Mouse (Mus musculus) kidney, embryonic 14.5 days (tissue): Measurements from ENCODE around the gene Tada3. TPM values are rescaled to one million over a fixed set of nuclear protein-coding genes. Genes with fewer than 3 reads are reported as not detected.
A peak's percentile ranks its signal among the peaks of the same experiment; 100 is the strongest.
"Not testable (repeated sequence)": the region's sequence is repeated elsewhere in the genome, so short reads cannot be mapped to it uniquely, and the experiment has no call there.

Source experiments
- ATAC-seq: fragments of 200-750 bp; cut with Nextera tagmentation; 2 replicates; pipeline ENCODE4 v1.8.0; 2017; ENCODE audit warnings: moderate number of reproducible peaks, mild to moderate bottlenecking, moderate TSS enrichment, moderate library complexity; ENCODE audit not compliant: low FRiP score, low TSS enrichment
- H3K27ac ChIP-seq: fragments of 300-500 bp; sonication (generic); 2 replicates; pipeline ENCODE4 v1.5.1; 2014; ENCODE audit warnings: low read depth, mild to moderate bottlenecking, low read length, moderate library complexity, mixed read lengths
- H3K27me3 ChIP-seq: fragments of 300-500 bp; sonication (generic); 2 replicates; pipeline ENCODE4 v1.6.1; 2014; ENCODE audit warnings: mild to moderate bottlenecking, low read length; ENCODE audit not compliant: control insufficient read depth, insufficient read depth
- H3K36me3 ChIP-seq: fragments of 300-500 bp; sonication (generic); 2 replicates; pipeline ENCODE4 v1.6.1; 2014; ENCODE audit warnings: low read length, mixed read lengths; ENCODE audit not compliant: control insufficient read depth, insufficient read depth
- H3K4me1 ChIP-seq: fragments of 300-500 bp; sonication (generic); 2 replicates; pipeline ENCODE4 v1.6.1; 2014; ENCODE audit warnings: low read length, mixed read lengths; ENCODE audit not compliant: control insufficient read depth, insufficient read depth
- H3K4me2 ChIP-seq: fragments of 300-500 bp; sonication (generic); replicated peaks from 2 replicates; pipeline ENCODE4 v1.6.1; 2014; ENCODE audit warnings: low read depth, mild to moderate bottlenecking, low read length
- H3K4me3 ChIP-seq: fragments of 300-500 bp; sonication (generic); 2 replicates; pipeline ENCODE4 v1.5.1; 2014; ENCODE audit warnings: mild to moderate bottlenecking, low read length
- H3K9ac ChIP-seq: fragments of 300-500 bp; sonication (generic); 2 replicates; pipeline ENCODE4 v1.6.1; 2014; ENCODE audit warnings: low read depth, mild to moderate bottlenecking, low read length, moderate library complexity
- H3K9me3 ChIP-seq: fragments of 300-500 bp; sonication (generic); 2 replicates; pipeline ENCODE4 v1.6.1; 2016; ENCODE audit warnings: low read length; ENCODE audit not compliant: control insufficient read depth
- WGBS: fragments of 180-500 bp; shearing (Covaris S2); extraction: QIAGEN DNeasy Blood & Tissue Kit; methylation state at CpG from one replicate; pipeline ENCODE4 v1.1.7; 2014; 5-methylcytosine and 5-hydroxymethylcytosine counted together
- polyA plus RNA-seq: library from polyadenylated mRNA; unstranded; fragments of >200 nt; fragmentation: Nextera tagmentation; extraction: Ambion mirVana; gene quantifications from 2 replicates; pipeline ENCODE4 v1.2.1, GENCODE M21; 2014

Gene Tada3
- polyA plus RNA-seq, 1 experiment from 2014 or later: 65.8 TPM

DNA sequence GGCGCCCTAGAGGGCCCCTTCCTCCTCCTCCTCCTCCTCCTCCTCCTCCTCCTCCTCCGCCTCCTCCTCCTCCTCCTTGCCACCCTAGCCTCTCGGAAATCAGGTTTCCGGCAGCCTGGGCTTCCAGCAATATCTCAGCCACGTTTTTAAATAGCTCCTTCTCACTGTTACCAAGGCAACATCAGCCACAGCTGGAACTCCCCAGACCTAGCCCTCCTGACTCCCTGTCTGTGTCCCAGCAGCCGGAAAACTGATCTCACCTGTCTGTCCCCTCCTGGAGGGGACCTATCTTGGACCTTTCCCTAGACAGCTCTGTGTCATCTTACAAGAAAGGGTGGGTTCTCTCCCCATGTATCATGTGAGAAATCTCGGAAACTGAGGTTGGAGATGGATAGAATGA is 35.4 kb downstream of the Tada3 start:
- 14% methylated on average over 4 of the region's 7 CpGs for WGBS
- H3K4me2 ChIP-seq: peak overlapping the region; percentile 70
- no peak overlapping the region for H3K9ac ChIP-seq
- no peak for ATAC-seq
- peak overlapping the region; percentile 39; the same call in 1 of the 2 replicates for H3K27ac ChIP-seq
- H3K4me1 ChIP-seq: peaks cover 23% of the 10 kb centered on the region
- peaks cover 32% of the 10 kb centered on the region for H3K36me3 ChIP-seq
- H3K9me3 ChIP-seq: no peaks in the 10 kb centered on the region
- H3K4me3 ChIP-seq: peak overlapping the region; percentile 52; the same call in 1 of the 2 replicates
- no peaks in the 10 kb centered on the region for H3K27me3 ChIP-seq

- Histone ChIP-seq H3K4me1 (peaks cover 23% of the 10 kb centered on the region), H3K36me3 (peaks cover 37% of the 10 kb centered on the region), H3K4me3 (0 out of 2 replicates have a peak overlapping the region, but pooled peaks have one; percentile 2), H3K4me2 (peak overlapping the region; percentile 70), H3K27ac (peak overlapping the region; percentile 65; the same call in 1 of the 2 replicates), H3K27me3 (no peaks in the 10 kb centered on the region), H3K9ac (peak overlapping the region; percentile 12; the same call in 1 of the 2 replicates), H3K9me3 (no peaks in the 10 kb centered on the region)
- ATAC-seq: no peak
- WGBS: 53% methylated on average over 6 of the region's 6 CpGs
Measured at GRCm38 (mm10) chr6:113341574-113341973, 36.1 kb downstream of the Tada3 start.

DNA sequence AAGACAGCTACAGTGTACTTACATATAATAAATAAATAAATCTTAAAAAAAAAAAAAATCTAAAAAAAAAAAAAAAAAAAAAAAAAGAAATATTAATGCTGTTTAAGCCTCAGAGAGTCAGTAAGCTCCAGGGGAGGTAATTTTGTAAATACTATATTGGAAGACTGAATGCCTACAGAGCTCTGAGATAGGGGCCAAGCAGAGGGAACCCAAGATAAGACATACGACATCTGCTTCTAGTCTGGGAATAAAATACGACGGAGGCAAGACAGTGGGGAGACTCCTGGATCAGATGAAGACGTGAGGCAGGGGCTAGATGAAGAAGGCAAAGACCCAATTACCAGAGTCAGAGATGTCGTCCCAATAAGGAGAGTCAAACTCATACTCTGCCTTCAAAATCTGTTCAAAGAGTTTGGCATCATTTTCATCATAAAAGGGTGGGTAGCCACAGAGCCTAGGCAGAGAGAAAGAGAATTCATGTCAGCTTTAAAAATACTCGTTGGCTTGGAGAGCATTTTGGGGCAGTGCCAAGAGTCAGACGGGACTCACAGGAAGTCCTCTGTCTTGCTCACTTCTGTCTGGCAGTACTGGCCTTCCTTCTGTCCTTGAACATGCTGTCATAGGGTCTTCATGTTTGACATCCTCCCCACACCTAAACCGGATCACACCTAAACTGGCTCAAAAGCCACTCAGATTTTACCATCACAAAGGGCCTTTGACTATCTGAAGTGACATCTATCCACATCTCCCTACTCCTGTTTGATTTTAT is 40.6 kb downstream of the Tada3 start:
- H3K9ac ChIP-seq: no peak overlapping the region
- H3K4me2 ChIP-seq: no peak overlapping the region
- peaks cover 17% of the 10 kb centered on the region for H3K4me1 ChIP-seq
- no peak overlapping the region for H3K27ac ChIP-seq
- ATAC-seq: no peak
- no peaks in the 10 kb centered on the region for H3K9me3 ChIP-seq
- no peaks in the 10 kb centered on the region for H3K27me3 ChIP-seq
- H3K4me3 ChIP-seq: no peak overlapping the region
- H3K36me3 ChIP-seq: peaks cover 66% of the 10 kb centered on the region
- WGBS: 71% methylated on average over 8 of the region's 8 CpGs

GRCm38 (mm10) chr6:113334216-113334615 is 43.5 kb downstream of the Tada3 start:
- Histone ChIP-seq H3K36me3 (peaks cover 69% of the 10 kb centered on the region), H3K9me3 (no peaks in the 10 kb centered on the region), H3K27ac (no peak overlapping the region), H3K4me1 (peaks cover 5% of the 10 kb centered on the region; the same call in 1 of the 2 replicates), H3K4me3 (no peak overlapping the region), H3K4me2 (no peak overlapping the region), H3K27me3 (no peaks in the 10 kb centered on the region), H3K9ac (0 out of 2 replicates have a peak overlapping the region, but pooled peaks have one; percentile 7)
- ATAC-seq: no peak
- WGBS: 59% methylated on average over 6 of the region's 6 CpGs

DNA sequence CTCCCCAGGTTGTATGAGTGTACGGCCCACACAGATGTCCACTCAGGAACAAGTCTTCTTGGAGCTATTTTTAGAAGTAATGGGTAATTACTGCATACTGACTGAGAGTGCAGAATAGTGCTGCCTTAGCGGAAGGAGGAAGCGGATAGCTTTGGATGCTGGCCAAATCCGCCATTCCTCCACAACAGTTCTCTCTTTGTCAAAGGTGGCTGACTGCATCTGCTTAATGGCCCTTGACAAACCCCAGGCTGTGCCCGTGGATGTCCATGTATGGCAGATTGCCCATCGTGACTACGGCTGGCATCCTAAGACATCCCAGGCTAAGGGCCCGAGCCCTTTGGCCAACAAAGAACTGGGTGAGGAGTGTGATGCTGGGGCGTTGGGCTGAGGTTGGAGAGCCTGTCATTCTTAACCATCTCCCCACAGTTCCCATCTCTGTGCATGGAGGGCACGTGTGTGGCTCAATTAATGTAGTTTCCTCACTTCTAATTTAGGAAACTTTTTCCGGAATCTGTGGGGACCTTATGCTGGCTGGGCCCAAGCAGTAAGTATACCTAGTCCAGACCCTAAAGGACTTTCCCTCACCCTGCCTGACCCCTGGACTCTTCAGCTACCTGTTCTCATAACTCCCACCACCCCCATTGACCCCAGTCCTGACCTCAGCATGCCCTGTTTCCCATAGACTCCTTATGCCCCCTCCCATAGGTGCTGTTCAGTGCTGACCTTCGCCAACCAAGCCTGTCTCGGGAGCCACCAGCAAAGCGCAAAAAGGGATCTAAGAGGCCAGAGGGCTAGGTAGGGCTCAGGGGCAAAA is 44.3 kb downstream of the Tada3 start:
- no peaks in the 10 kb centered on the region for H3K9me3 ChIP-seq
- H3K4me1 ChIP-seq: peaks cover 5% of the 10 kb centered on the region; the same call in 1 of the 2 replicates
- peak overlapping the region; percentile 66; the same call in 1 of the 2 replicates for H3K27ac ChIP-seq
- H3K4me3 ChIP-seq: no peak overlapping the region
- ATAC-seq: peak; percentile 79
- no peak overlapping the region for H3K9ac ChIP-seq
- peaks cover 64% of the 10 kb centered on the region for H3K36me3 ChIP-seq
- no peak overlapping the region for H3K4me2 ChIP-seq
- 57% methylated on average over 14 of the region's 14 CpGs for WGBS
- no peaks in the 10 kb centered on the region for H3K27me3 ChIP-seq

GRCm38 (mm10) chr6:113332734-113333133 is 44.9 kb downstream of the Tada3 start:
- 77% methylated on average over 6 of the region's 6 CpGs for WGBS
- H3K9ac ChIP-seq, H3K4me3 ChIP-seq, H3K9me3 ChIP-seq, H3K4me1 ChIP-seq, ATAC-seq, H3K4me2 ChIP-seq, H3K27me3 ChIP-seq: not testable (repeated sequence)
- Histone ChIP-seq H3K36me3 (peaks cover 58% of the 10 kb centered on the region), H3K27ac (peak overlapping the region; percentile 66; the same call in 1 of the 2 replicates)

DNA sequence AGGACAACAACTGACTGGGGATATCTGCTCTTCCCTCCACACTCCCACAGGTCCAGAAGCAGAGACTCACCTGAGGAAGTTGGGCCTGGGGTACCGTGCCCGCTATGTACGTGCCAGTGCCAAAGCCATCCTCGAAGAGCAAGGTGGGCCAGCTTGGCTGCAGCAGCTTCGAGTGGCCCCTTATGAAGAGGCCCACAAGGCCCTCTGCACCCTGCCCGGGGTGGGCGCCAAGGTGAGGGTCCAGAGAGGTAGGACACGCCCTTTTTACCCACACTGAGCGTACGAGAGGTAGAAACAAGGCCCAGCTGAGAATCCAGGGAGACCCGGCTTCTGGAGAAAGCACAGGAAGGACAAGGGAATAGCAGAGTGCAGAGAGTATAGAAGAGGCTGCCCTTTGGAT is 46.0 kb downstream of the Tada3 start:
- Histone ChIP-seq H3K27ac (no peak overlapping the region), H3K27me3 (no peaks in the 10 kb centered on the region), H3K4me2 (no peak overlapping the region), H3K9me3 (no peaks in the 10 kb centered on the region), H3K4me1 (peaks cover 5% of the 10 kb centered on the region; the same call in 1 of the 2 replicates), H3K4me3 (no peak overlapping the region), H3K9ac (no peak overlapping the region), H3K36me3 (peaks cover 49% of the 10 kb centered on the region)
- WGBS: 91% methylated on average over 11 of the region's 11 CpGs
- no peak for ATAC-seq

DNA sequence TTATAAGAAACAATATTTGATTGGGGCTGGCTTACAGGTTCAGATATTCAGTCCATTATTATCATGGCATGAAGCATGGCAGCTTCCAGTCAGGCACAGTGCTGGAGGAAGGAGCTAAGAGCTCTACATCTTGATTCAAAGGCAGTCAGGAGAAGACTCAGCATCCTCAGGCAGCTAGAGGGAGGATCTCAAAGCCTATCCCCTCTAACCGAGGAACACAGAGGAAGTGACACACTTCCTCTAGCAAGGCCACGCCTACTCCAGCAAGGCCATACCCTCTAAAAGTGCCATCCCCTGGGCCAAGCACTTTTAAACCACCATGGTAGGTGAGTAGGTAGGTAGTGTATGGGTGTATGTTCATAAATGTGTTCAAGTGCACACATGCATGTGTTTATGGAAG is 47.1 kb downstream of the Tada3 start:
- H3K36me3 ChIP-seq: peaks cover 40% of the 10 kb centered on the region
- no peak for ATAC-seq

More for the DNA sequence above, 47.1 kb downstream of the Tada3 start:
- Histone ChIP-seq H3K9me3 (no peaks in the 10 kb centered on the region), H3K27ac (no peak overlapping the region), H3K4me1 (peaks cover 5% of the 10 kb centered on the region; the same call in 1 of the 2 replicates), H3K4me3 (no peak overlapping the region), H3K9ac (no peak overlapping the region), H3K4me2 (no peak overlapping the region), H3K27me3 (no peaks in the 10 kb centered on the region)
- 51% methylated on average over 2 of the region's 2 CpGs for WGBS
